Mouse (Mus musculus) common myeloid progenitor, adult 5-6 weeks (primary cell): ENCODE data around the gene Meiob. TPM values are rescaled to one million over a fixed set of nuclear protein-coding genes. Genes with fewer than 3 reads are reported as not detected.
A peak's percentile ranks its signal among the peaks of the same experiment; 100 is the strongest.

Experiments used
- ATAC-seq: replicated peaks from 2 replicates; pipeline ENCODE4 v1.8.0; 2016; ENCODE audit warnings: low read depth, mild to moderate bottlenecking, moderate TSS enrichment, inconsistent platforms; ENCODE audit not compliant: poor library complexity, severe bottlenecking
- total RNA-seq: library from RNA; stranded (forward); fragments of 200-1000, 187-1606 nt; gene quantifications from 2 replicates; pipeline ENCODE4 v1.2.3, GENCODE M21; 2017

Gene Meiob
- 0.55 TPM in 1 of 2 replicates, not detected in the other for total RNA-seq

DNA sequence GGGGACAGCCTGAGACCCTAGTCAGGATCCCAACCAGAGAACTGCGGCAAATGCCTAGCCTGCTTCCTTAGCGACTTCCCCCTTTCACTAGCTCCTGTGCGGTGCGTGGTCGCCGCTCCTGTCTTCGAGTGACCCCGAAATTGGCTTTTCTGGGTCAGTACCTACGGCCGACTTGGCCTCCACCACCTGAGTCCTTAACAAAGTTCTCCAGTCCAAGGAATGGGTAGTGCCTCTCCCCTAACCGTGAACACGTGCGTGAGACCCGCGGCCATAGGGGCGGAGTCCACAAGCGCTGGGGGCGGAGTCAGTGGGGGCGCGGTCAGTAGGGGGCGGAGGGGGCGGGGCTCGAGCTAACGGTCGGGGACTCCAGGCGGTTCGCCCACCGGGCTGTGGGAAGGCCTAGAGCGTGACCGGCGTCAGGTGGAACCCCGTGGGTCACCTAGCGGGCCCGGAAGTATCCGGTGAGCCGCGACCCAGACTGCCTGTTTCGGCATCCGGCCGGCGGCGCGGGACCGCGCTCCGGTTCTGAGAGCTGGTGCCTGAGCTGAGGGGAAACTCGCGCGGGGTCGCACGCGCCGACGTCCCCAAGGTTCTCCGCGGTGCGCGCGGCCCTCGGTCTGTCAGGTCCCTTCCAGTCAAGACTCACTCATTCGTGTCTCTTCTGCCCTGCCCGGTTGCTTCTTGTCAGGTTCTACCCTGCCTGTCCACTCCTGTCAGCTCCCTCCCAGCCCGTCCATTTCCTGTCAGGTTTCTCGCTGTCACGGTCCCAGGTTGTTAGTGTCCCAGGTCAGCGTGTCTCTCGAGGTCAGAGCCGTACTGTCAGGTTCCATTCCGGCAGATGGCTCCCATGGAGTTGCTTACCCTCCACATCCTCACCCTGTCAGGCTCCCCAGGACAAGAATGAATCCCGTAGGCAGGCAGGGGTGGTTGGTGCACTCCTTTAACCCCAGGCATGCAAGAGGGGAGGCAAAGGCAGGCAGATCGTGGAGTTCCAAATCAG is at the start of gene Meiob:
Gene Meiob (plus strand): TSS at position 338 of the 1,000 bp plus-strand sequence.
- peak; percentile 95 for ATAC-seq

GRCm38 (mm10) chr17:24757394-24757793 is 46.7 kb upstream of the Meiob start:
- ATAC-seq = no peak

GRCm38 (mm10) chr17:24761121-24761520 is 43.0 kb upstream of the Meiob start:
- no peak for ATAC-seq

GRCm38 (mm10) chr17:24765016-24765905 is 38.8 kb upstream of the Meiob start:
- no peak for ATAC-seq

DNA sequence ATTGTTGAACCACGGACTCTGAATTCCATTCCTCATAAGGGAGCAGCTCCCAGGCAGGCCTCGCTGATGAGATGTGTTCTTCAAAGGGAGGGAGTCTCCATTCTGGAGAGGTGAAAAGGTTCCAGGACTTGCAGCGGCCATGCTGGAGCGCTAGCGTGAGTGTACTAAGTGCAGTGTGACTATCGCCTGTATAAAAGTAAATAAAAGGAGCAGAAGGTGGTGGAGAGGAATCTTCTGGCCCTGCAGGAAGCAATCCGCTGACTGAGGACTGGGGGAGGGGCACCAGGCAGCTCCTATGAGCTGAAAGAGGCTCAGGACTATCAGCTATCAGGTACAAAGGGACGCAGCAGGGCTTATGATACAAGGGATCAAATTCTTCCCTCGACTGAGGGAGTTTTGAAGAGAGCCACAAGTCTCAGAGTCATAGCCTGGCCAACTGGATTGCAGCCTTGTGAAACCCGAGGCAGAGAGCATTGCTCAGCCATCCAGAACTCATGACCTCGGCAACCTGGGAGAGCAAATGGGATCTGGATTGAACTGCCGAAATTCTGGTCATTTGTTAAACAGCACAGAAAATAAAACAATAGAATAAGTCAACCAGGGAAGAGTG is 37.7 kb upstream of the Meiob start:
- ATAC-seq = no peak

- no peak for ATAC-seq
These were observed 34.9 kb upstream of the Meiob start for GRCm38 (mm10) chr17:24769146-24769545.

DNA sequence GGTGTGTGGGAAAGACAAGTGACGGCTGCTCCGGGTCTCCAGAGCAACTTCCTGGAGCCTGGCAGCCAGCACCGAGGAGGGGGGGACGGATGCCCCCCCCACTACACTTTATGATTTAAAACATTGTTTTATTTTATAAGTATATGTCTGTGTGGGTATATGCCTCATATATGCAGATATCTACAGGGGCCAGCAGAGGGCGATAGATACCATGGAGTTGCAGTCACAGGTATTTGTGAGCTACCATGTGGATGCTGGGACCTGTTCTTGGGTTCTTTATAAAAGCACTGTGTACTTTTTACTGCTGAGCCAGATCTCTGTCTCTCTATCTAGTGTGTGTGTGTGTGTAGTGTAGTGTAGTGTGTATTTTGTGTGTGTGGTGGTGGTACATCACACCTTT is 30.8 kb upstream of the Meiob start:
- no peak for ATAC-seq

- no peak for ATAC-seq
These were observed 28.9 kb upstream of the Meiob start for GRCm38 (mm10) chr17:24775173-24775572.

DNA sequence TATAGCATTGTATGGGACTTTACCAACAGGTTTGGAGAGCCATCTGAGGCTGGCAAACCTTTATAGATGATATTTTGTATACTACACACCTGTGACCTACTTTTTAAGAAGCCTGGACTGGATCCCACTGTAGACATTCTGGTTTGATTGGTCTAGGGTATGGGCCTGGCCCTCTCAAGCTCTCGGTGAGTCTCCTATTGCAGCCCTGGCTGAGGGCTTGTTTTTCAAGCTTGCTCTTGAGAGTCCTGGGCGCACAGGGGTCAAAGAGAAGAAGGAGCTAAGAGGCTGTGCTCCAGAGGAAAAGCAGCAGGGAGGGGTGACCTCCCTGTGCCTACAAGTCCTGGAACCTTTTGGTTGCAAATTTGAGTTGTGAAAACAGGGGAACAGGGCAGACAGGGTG is 27.0 kb upstream of the Meiob start:
- ATAC-seq = no peak

DNA sequence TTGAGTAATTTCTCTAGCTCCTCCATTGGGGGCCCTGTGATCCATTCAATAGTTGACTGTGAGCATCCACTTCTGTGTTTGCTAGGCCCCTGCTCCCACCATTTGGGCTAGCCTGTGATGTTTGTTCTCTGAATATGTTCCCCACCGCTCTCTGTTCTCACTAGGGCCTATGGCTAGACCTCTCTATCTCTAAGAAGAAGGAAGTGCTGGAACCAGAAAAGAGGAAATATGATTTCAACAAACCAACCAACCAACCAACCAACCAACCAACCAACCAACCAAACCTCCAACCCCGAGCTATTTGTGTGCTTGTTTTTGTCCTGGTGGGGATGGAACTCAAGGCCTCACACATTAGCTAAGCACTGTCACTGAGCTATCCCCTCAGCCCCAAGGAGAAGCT is 23.3 kb upstream of the Meiob start:
- ATAC-seq = 0 out of 2 replicates have a peak, but pooled peaks have one; percentile 15

DNA sequence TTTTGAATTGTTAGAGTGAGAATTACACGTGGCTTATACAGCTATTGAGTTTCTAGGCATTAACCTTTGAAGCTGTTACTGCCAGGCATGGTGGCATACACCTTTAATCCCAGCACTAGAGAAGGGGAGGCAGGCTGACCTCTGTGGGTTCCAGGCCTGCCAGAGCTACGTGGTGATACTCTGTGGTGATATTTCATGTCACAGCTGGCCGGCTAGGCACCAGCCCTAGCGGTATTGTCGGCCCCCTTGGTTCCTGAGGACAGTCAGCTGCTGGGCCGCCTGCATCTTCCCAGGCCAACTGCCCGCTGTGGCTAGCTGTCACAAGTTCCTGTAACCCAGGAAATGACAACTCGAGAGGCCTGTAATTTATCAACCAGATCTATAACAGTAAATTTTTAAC is 11.9 kb upstream of the Meiob start:
- no peak for ATAC-seq

DNA sequence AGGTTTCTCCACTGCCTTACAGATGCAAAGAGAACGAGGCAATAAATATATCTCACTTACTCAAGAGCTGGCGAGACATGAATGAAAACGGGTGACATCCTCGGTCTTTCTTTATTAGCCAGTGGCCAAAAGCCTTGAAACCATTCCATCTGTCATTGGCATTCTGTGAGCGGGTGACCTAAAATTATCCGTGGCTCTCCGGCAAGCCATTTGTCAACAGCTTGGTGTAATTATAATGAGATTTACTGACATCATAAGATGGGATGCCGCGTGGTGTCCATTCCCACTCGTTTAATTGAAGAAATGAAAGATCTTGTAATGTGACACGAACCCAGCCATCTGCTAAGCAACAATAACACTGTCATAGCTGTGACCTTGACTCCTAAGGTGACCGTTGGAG is 9.3 kb upstream of the Meiob start:
- ATAC-seq = no peak

DNA sequence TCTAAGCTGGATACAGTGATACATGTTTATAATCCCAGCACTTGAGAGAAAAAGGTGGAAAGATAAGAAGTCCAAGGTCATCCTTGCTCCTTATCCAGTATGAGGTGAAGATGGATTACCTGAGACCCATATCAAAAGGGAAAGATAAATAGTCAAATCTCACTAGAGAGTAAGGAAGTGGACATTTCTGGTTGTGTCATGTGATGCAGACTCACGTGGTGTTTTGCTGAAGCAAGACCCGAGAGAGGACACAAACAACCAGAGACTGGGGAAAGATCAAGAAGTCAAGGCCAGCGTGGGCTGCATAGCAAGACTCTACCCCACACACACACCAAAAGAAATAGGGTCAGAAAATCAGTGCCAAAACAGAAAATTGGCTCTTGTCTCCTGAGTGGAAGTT is 7.1 kb upstream of the Meiob start:
- no peak for ATAC-seq

DNA sequence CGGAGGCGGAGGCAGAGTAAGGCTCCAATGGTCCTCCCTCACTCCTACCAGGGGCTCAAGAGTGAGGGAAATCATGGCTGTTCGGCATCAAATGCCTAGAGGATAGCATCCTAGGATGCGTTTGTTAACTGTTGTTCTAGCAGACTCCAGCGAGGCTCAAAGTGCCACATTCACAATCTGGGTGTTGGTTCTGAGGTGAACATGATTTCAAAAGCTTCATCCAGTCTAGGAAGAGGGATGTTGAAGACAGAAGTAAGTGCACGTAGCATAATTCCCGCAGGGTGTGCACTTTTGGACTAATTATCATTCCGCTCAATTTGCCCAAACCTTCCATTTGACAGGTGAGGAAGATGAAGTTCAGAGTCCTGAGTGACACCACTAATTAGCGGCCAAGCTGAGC is 5.9 kb upstream of the Meiob start:
- no peak for ATAC-seq

GRCm38 (mm10) chr17:24799476-24799875 is 4.6 kb upstream of the Meiob start:
- ATAC-seq = no peak

GRCm38 (mm10) chr17:24800524-24800923 is 3.6 kb upstream of the Meiob start:
- ATAC-seq = no peak

DNA sequence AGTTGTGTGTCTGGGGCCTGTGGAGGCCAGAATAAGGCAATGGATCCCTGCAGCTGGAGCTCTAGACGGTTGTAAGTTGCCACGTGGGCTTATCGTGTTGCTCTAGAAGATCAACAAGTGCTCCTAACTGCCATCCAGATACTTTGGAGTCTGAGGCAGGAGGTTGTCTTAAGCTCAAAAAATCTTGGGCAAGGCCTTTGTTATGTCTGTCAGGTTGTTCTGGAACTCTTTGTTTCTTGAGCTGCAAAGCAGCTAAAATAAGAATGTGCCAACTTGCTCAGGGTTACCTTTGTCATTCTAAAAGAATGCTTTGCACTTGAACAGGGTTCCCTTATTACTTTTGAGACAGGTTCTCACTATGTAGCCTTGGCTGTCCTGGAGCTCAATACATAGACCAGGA is 7.1 kb downstream of the Meiob start:
- ATAC-seq = no peak

GRCm38 (mm10) chr17:24812215-24812614 is 8.1 kb downstream of the Meiob start:
- no peak for ATAC-seq

DNA sequence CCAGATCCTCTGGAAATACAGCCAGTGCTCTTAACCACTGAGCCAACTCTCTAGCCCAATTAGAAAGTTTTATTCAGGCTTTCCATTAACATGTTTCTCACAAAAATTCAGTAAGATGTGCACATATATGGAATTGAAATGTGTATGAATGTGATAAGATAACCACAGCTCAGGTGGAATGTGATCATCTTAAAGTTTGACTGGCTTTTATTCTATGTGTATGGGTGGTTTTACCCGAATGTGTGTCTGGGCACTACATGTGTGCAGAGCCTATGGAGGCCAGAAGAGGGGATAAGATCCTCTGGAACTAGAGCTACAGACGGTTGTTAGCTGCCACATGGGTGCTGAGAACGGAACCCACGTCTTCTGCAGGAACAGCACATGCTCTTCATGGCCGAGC is 11.2 kb downstream of the Meiob start:
- no peak for ATAC-seq

GRCm38 (mm10) chr17:24817503-24817902 is 13.4 kb downstream of the Meiob start:
- no peak for ATAC-seq
